Mouse (Mus musculus): ENCODE data around the gene Atg9a.

DNA sequence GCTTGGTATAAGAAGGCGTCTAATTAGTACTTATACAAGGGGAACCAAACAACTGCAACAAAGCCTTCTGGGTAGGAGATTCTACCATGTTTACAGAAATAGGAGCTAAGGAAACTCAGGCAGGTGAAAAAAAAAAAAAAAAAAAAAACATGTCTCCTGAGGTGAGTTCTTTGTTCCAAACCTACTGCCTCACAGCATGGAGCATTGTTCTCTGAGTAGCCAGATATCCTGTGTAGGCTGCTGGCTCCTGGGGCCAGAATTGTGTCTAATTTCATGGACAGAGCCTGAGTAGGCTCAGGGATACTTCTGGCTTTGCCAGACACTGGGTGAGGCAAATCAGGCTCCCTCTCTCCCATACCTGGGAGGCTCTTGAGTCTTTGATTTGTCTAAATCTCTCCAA lies 35.7 kb upstream of the Atg9a start:
- TF ChIP-seq CTCF (IDR thresholded peaks at IDR 0.05; ENCODE audit: low read depth), result no peak
- no peak for TF ChIP-seq EP300 (optimal IDR thresholded peaks at IDR 0.05)

Measured in stomach, postnatal 0 days (tissue).